Mouse (Mus musculus): ENCODE data around the gene Olfr9. TPM values are rescaled to one million over a fixed set of nuclear protein-coding genes. Genes with fewer than 3 reads are reported as not detected.
"Not testable (repeated sequence)": the region's sequence is repeated elsewhere in the genome, so short reads cannot be mapped to it uniquely, and the experiment has no call there.

Gene Olfr9
- polyA plus RNA-seq (2016; fragmentation: Nextera tagmentation; extraction: Ambion mirVana): not detected in 2 replicates

DNA sequence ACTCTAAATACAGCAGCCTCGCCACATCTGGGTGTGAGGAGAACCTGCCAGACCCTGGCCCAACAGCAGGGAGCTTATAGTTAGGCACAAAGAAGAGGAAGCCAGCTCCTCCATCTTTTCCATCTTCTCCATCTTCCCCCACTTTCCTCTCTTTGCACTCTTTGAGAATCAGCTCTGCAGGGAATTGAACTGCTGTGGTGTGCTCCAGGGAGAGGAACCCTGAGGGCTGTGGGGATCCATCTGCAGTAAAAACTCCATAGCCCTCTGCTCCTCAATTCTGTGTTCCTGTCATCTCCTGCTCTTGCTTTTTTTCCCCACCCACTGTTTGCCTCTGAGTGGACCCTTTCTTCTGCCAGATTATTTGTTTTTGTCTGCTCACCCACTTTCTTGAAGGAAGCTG is at the start of gene Olfr9:
Gene Olfr9 (plus strand): TSS at position 301 of the 400 bp plus-strand sequence.
- not testable (repeated sequence) for H3K9me3 ChIP-seq; H3K9ac ChIP-seq (replicated peaks); H3K36me3 ChIP-seq; H3K27ac ChIP-seq; H3K27me3 ChIP-seq; H3K4me3 ChIP-seq (replicated peaks); H3K4me2 ChIP-seq; H3K4me1 ChIP-seq (replicated peaks); ATAC-seq (ENCODE audit: insufficient number of reproducible peaks, insufficient read depth, low FRiP score, low TSS enrichment, low read depth)
- 65% methylated on average over 1 of the region's 1 CpGs for WGBS

DNA sequence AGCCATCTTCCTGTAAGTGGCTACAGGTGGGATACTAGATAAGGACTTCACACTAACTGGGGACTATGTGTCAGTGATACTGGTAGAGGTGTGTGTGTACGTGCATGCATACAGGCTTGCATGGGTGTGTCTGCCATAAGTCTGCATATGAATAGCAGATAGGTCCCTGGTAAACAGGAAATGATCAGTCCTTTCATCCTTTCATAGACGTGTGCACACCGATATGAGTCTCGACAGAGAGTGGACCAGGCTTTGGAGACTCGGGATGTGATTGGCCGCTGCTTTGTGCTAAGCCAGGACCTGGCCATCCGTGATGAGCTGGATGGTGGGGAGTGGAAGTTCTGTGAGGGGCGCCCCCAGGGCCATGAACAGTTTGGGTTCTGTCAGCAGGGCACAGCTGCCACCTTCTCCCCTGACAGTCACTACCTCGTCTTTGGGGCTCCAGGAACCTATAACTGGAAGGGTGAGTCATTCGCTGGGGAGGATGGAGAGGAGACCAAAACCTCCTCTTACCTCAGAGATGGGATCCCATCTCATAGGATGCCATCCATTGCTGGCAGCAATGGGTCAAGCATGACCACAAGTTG is 48.7 kb upstream of the Olfr9 start:
- no peaks in the 10 kb centered on the region for H3K9me3 ChIP-seq
- no peaks in the 10 kb centered on the region for H3K4me1 ChIP-seq (replicated peaks)
- no peak overlapping the region for H3K4me2 ChIP-seq
- 83% methylated on average over 10 of the region's 10 CpGs for WGBS
- H3K4me3 ChIP-seq (replicated peaks): no peak overlapping the region
- peaks cover 23% of the 10 kb centered on the region for H3K27me3 ChIP-seq
- no peak overlapping the region for H3K9ac ChIP-seq (replicated peaks)
- H3K27ac ChIP-seq: no peak overlapping the region
- no peak for ATAC-seq (ENCODE audit: insufficient number of reproducible peaks, insufficient read depth, low FRiP score, low TSS enrichment, low read depth)
- H3K36me3 ChIP-seq: no peaks in the 10 kb centered on the region

- no peaks in the 10 kb centered on the region for H3K36me3 ChIP-seq
- no peak overlapping the region for H3K4me3 ChIP-seq (replicated peaks)
- no peaks in the 10 kb centered on the region for H3K4me1 ChIP-seq (replicated peaks)
- H3K9me3 ChIP-seq: peaks cover 3% of the 10 kb centered on the region; the same call in 1 of the 2 replicates
- WGBS: 22% methylated on average over 3 of the region's 3 CpGs
- no peak for ATAC-seq (ENCODE audit: insufficient number of reproducible peaks, insufficient read depth, low FRiP score, low TSS enrichment, low read depth)
- H3K27ac ChIP-seq: no peak overlapping the region
- H3K4me2 ChIP-seq: no peak overlapping the region
- 0 out of 2 replicates have a peak, but pooled peaks cover 3% of the 10 kb centered on the region for H3K27me3 ChIP-seq
- H3K9ac ChIP-seq (replicated peaks): no peak overlapping the region
Measured at GRCm38 (mm10) chr10:128945675-128946074, 43.6 kb upstream of the Olfr9 start.

- Histone ChIP-seq H3K4me3 (replicated peaks) (no peak overlapping the region), H3K9me3 (peaks cover 3% of the 10 kb centered on the region; the same call in 1 of the 2 replicates), H3K27me3 (no peaks in the 10 kb centered on the region), H3K4me2 (no peak overlapping the region), H3K4me1 (replicated peaks) (no peaks in the 10 kb centered on the region), H3K36me3 (no peaks in the 10 kb centered on the region), H3K9ac (replicated peaks) (no peak overlapping the region), H3K27ac (no peak overlapping the region)
- WGBS: 92% methylated on average over 4 of the region's 4 CpGs
- no peak for ATAC-seq (ENCODE audit: insufficient number of reproducible peaks, insufficient read depth, low FRiP score, low TSS enrichment, low read depth)
Measured at GRCm38 (mm10) chr10:128947496-128947895, 41.7 kb upstream of the Olfr9 start.

- Histone ChIP-seq H3K27ac (no peak overlapping the region), H3K9me3 (peaks cover 3% of the 10 kb centered on the region; the same call in 1 of the 2 replicates), H3K4me3 (replicated peaks) (no peak overlapping the region), H3K4me2 (no peak overlapping the region), H3K4me1 (replicated peaks) (no peaks in the 10 kb centered on the region), H3K36me3 (no peaks in the 10 kb centered on the region), H3K9ac (replicated peaks) (no peak overlapping the region), H3K27me3 (no peaks in the 10 kb centered on the region)
- ATAC-seq (ENCODE audit: insufficient number of reproducible peaks, insufficient read depth, low FRiP score, low TSS enrichment, low read depth): no peak
- 62% methylated on average over 16 of the region's 16 CpGs for WGBS
Measured at GRCm38 (mm10) chr10:128950208-128950887, 38.9 kb upstream of the Olfr9 start.

DNA sequence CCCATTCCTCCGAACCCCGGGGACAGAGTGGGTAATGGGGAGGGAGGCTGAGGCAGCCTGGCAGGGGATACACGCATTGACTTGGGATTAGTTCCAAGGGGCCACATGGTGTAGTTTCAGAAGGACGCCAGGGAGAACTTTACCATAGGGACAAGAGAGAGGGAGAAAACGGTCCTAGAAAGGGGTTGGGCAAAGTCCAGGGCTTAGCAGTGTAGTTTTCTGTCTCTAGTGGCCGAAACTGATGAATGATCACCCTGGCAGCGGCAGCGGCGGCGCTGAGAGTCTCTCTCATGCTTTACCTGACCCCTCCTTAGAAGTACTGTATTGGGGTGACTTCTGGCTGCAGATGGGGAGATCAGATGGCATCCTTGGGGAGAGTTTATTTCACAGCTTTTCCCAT is 30.9 kb upstream of the Olfr9 start:
- H3K4me3 ChIP-seq (replicated peaks): no peak overlapping the region
- H3K9ac ChIP-seq (replicated peaks): no peak overlapping the region
- whole genome bisulfite sequencing: 78% methylated on average over 10 of the region's 10 CpGs
- H3K27me3 ChIP-seq: no peaks in the 10 kb centered on the region
- H3K4me2 ChIP-seq: no peak overlapping the region
- no peaks in the 10 kb centered on the region for H3K9me3 ChIP-seq
- no peaks in the 10 kb centered on the region for H3K4me1 ChIP-seq (replicated peaks)
- H3K36me3 ChIP-seq: no peaks in the 10 kb centered on the region
- no peak for ATAC-seq (ENCODE audit: insufficient number of reproducible peaks, insufficient read depth, low FRiP score, low TSS enrichment, low read depth)
- H3K27ac ChIP-seq: no peak overlapping the region

GRCm38 (mm10) chr10:128960142-128960541 is 29.1 kb upstream of the Olfr9 start:
- H3K4me1 ChIP-seq (replicated peaks): no peaks in the 10 kb centered on the region
- no peaks in the 10 kb centered on the region for H3K9me3 ChIP-seq
- H3K36me3 ChIP-seq: no peaks in the 10 kb centered on the region
- H3K9ac ChIP-seq (replicated peaks): no peak overlapping the region
- H3K4me2 ChIP-seq: no peak overlapping the region
- no peaks in the 10 kb centered on the region for H3K27me3 ChIP-seq
- WGBS: 73% methylated on average over 4 of the region's 4 CpGs
- no peak overlapping the region for H3K4me3 ChIP-seq (replicated peaks)
- ATAC-seq (ENCODE audit: insufficient number of reproducible peaks, insufficient read depth, low FRiP score, low TSS enrichment, low read depth): no peak
- H3K27ac ChIP-seq: no peak overlapping the region

DNA sequence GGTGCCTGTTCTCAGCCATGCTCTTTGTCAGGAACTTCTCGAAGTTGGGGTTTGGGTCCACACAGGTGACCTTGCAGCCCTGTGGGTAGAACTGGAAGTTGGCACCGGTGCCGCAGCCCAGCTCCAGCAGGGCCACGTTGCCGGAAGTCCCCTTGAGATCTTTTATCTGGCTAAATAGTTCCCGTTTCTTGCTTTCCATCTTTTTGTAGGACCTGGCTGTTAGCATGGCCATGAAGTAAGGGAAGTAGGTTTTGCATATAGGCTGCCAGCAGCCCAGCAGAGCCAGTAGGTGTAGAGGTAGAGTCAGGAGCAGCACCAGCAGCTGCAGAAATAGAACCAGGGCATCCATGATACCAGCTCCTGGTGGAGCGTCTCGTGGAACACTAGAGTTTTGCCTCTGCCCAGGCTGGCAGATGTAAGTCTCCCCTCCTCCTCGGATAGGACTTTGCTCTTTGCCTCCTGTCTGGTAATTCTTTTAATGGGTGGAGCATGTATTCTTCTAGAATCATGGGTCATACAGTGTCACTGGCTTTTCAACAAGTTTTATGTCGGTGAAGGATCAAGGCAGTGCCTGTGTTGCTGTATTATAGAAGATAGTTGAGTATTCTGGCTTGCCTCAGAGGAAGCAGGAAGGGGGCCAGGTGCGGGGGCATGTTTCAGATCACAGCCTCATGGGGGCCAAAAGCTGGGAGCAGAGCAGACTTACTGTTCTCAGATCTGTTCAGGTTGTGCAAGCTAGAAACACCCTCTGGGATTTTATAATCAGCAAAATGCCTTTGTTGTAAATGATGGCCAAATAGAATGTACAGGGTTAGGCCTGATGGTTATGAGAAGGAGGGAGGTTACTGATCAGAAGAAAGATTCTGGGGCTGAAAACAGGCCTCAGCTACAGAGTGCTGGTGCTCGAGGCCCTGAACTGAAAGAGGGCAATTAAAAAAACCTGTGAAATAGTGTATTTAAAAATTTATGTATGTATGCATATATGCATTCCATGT is 28.3 kb upstream of the Olfr9 start, which contains the start of gene Mettl7b:
Gene Mettl7b (minus strand): TSS at position 399 of the 995 bp plus-strand sequence.
- H3K4me2 ChIP-seq: no peak within 1 kb of the TSS
- H3K27me3 ChIP-seq: no peaks in the 10 kb centered on the region
- no peak within 1 kb of the TSS for H3K4me3 ChIP-seq (replicated peaks)
- H3K9ac ChIP-seq (replicated peaks): no peak within 1 kb of the TSS; the same call in 1 of the 2 replicates
- no peaks in the 10 kb centered on the region for H3K36me3 ChIP-seq
- 84% methylated on average over 12 of the region's 12 CpGs for WGBS
- ATAC-seq (ENCODE audit: insufficient number of reproducible peaks, insufficient read depth, low FRiP score, low TSS enrichment, low read depth): no peak
- no peak within 1 kb of the TSS for H3K27ac ChIP-seq
- no peaks in the 10 kb centered on the region for H3K9me3 ChIP-seq
- H3K4me1 ChIP-seq (replicated peaks): no peaks in the 10 kb centered on the region

DNA sequence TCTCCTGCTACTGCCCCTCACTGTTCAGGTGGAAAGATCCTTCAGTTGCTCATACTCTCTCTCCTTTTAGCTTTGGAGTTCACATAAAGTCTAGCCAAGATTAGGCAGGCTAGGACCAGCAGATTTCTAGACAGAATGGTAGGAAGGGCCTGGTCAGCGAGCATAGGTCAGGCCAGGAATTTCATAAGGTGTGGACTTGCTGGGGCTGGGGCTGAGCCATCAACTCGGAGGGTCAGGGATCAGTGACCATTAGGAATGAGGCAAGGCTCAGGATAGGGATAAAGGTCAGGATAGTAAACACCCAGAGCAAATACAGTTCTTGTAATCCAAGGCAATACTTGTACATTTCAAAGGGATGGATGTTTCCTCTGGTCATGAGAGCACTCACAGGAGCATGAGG is 24.3 kb upstream of the Olfr9 start:
- no peak overlapping the region for H3K4me3 ChIP-seq (replicated peaks)
- no peaks in the 10 kb centered on the region for H3K9me3 ChIP-seq
- H3K27ac ChIP-seq: no peak overlapping the region
- H3K36me3 ChIP-seq: no peaks in the 10 kb centered on the region
- WGBS: 67% methylated on average over 2 of the region's 2 CpGs
- no peaks in the 10 kb centered on the region for H3K4me1 ChIP-seq (replicated peaks)
- ATAC-seq (ENCODE audit: insufficient number of reproducible peaks, insufficient read depth, low FRiP score, low TSS enrichment, low read depth): no peak
- H3K9ac ChIP-seq (replicated peaks): no peak overlapping the region
- no peaks in the 10 kb centered on the region for H3K27me3 ChIP-seq
- no peak overlapping the region for H3K4me2 ChIP-seq

DNA sequence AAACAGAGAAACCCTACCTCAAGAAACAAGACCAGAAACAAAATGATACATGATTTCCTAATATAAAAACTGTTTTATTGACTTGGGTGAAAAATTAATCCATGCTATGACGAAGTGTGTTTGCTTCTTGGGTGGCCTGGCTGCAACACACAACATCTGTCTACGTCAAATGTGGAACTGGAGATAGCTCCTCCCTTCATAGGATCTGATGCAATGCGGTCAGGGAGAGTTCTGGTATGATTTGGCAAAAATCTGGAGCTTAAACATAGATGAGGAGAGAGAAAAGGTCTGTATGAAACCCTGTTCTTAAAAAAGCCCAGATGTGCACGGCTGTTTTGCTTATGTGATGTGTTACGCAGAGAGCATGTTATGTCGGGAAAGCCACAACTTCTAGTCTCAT is 23.4 kb upstream of the Olfr9 start:
- no peak overlapping the region for H3K27ac ChIP-seq
- no peak overlapping the region for H3K4me2 ChIP-seq
- no peaks in the 10 kb centered on the region for H3K27me3 ChIP-seq
- H3K4me3 ChIP-seq (replicated peaks): no peak overlapping the region
- WGBS: 81% methylated on average over 6 of the region's 6 CpGs
- no peaks in the 10 kb centered on the region for H3K9me3 ChIP-seq
- H3K4me1 ChIP-seq (replicated peaks): no peaks in the 10 kb centered on the region
- ATAC-seq (ENCODE audit: insufficient number of reproducible peaks, insufficient read depth, low FRiP score, low TSS enrichment, low read depth): no peak
- H3K36me3 ChIP-seq: no peaks in the 10 kb centered on the region
- H3K9ac ChIP-seq (replicated peaks): no peak overlapping the region

DNA sequence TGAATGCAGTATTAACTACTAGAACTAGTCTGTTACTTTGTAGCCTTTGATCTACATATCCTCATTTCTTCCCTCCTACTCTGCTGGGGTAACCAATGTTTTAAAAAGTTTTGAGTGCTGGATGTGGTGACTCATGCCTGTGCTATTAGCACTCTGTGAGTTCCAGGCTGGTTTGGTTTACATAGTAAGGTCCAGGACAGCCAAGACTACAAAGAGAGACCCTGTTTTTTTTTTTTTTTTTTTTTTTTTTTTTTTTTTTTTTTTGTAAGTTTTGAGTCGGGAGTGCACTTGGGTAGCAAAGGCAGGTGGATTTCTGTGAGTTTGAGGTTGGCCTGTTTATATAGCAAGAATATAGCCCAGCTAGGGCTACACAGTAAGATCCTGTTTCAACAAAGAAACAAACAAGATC is 20.9 kb upstream of the Olfr9 start:
- no peak overlapping the region for H3K9ac ChIP-seq (replicated peaks)
- 43% methylated on average over 1 of the region's 1 CpGs for WGBS

More for the DNA sequence above, 20.9 kb upstream of the Olfr9 start:
- Histone ChIP-seq H3K4me3 (replicated peaks) (no peak overlapping the region), H3K9me3 (no peaks in the 10 kb centered on the region), H3K4me2 (no peak overlapping the region), H3K27ac (no peak overlapping the region), H3K27me3 (no peaks in the 10 kb centered on the region), H3K36me3 (no peaks in the 10 kb centered on the region), H3K4me1 (replicated peaks) (no peaks in the 10 kb centered on the region)
- no peak for ATAC-seq (ENCODE audit: insufficient number of reproducible peaks, insufficient read depth, low FRiP score, low TSS enrichment, low read depth)
